Mouse (Mus musculus): ENCODE measurements around the gene Gimap8. TPM values are rescaled to one million over a fixed set of nuclear protein-coding genes. Genes with fewer than 3 reads are reported as not detected.

The Gimap8 gene
- total RNA-seq (2023), result under 1 TPM; 0.13 to 0.20 TPM

DNA sequence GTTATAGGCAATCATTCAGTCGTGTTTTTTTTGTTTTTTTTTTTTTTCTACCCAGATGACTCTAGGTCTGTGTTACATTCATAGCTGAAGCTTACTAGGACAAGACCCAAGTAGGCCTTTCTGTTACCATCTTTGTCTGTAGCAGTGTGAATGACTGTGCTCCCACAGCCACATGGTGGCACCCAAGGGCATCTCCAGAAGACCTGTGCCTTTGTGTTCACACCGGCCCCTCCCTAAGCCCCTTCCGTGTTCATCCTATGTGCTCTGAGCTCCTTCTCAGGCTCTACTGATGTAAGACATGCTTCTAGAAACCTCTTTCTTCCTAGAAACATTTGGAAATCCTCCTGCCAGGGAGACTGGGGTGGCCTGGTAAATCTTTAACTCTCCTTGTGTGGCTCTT, at the start of gene Gimap8:
Gene Gimap8 (plus strand): TSS at position 240 of the 400 bp plus-strand sequence.

DNA sequence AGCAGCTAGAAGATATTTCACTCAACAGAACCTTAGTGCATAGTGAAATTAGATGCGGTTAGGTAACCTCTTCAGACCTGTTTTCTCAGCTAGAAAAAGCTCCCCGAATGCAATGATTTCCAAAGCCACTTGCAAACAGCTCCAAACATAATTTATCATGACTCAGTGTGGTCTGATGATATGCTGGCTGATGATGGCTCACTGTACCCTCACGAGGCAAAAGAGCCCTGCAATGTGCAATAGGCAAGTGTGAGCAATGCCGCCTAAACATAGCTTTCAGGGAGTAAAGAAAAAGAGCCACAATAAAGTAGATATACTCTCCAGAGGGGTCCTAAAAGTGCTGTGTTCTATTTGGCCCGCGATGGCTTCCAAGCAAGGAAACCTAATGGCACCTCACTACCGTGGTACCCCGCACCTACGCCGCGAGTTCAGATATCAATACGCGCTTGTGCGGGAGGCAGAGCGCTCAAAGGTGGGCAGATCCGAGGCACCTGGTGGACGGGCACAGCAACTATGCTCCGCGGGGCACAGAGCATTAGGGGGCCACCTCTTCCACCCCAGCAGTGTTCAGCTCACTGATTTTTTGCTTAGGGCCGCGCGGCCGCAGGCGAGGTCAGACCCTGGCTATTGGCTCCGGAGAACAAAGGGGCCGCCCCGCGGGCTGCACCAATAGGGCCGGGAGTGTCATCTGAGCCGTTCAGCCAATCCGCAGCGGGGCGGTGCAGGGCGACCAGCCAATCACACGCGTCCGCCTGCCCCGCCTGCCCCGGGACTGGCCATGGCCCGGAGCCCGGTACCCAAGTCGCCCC, 45.6 kb upstream of the Gimap8 start, which contains the start of gene Zfp775:
Gene Zfp775 (plus strand): TSS at position 793 of the 809 bp plus-strand sequence.

GRCm38 (mm10) chr6:48626464-48626863, 20.6 kb upstream of the Gimap8 start, which contains the start of gene AI854703:
Gene AI854703 (plus strand): TSS chr6:48626764.

GRCm38 (mm10) chr6:48675931-48676859, 29.2 kb downstream of the Gimap8 start, which contains the start of gene Gimap9:
Gene Gimap9 (plus strand): TSS chr6:48676129.

GRCm38 (mm10) chr6:48684319-48684718, 37.3 kb downstream of the Gimap8 start, which contains the start of gene Gimap4:
Gene Gimap4 (plus strand): TSS chr6:48684549.

Other genes starting within 250 kb of the Gimap8 start
- gene Zfp467, start 201.4 kb upstream of the Gimap8 start, total RNA-seq (2023), result 10 to 100 TPM in 1 of 2 experiments, 1 to 10 TPM in 1; 9.7 to 21.8 TPM
- gene Sspo, start 199.0 kb upstream of the Gimap8 start, total RNA-seq (2023), result under 1 TPM in 1 of 2 experiments, not detected in 1; 0.04 TPM
- under 1 TPM in 1 of 2 experiments, not detected in 1; 0.35 TPM for gene Atp6v0e2, start 109.6 kb upstream of the Gimap8 start, total RNA-seq (2023)
- 10 to 100 TPM; 28.8 to 38.8 TPM for gene Lrrc61, start 92.4 kb upstream of the Gimap8 start, total RNA-seq (2023)
- not detected for gene Rarres2, start 74.4 kb upstream of the Gimap8 start, total RNA-seq (2023)
- gene Gm45021, start 57.6 kb upstream of the Gimap8 start, total RNA-seq (2023), result not detected
- gene Repin1, start 53.4 kb upstream of the Gimap8 start, total RNA-seq (2023), result 1 to 10 TPM; 2.4 to 2.7 TPM
- gene Gm44965, start 53.3 kb upstream of the Gimap8 start, total RNA-seq (2023), result 1 to 10 TPM in 1 of 2 experiments, not detected in 1; 2.7 TPM
- 1 to 10 TPM; 1.1 to 1.2 TPM for gene Zfp775, start 45.2 kb upstream of the Gimap8 start, total RNA-seq (2023)
- under 1 TPM in 1 of 2 experiments, not detected in 1; 0.09 TPM for gene AI854703, start 20.5 kb upstream of the Gimap8 start, total RNA-seq (2023)
- 1 to 10 TPM; 5.3 to 5.5 TPM for gene Gimap9, start 28.9 kb downstream of the Gimap8 start, total RNA-seq (2023)
- under 1 TPM in 1 of 2 experiments, not detected in 1; 0.68 TPM for gene Gimap4, start 37.3 kb downstream of the Gimap8 start, total RNA-seq (2023)
- gene Gimap6, start 61.0 kb downstream of the Gimap8 start, total RNA-seq (2023), result 1 to 10 TPM; 3.2 to 5.0 TPM
- not detected for gene Gm28053, start 71.4 kb downstream of the Gimap8 start, total RNA-seq (2023)
- gene Gimap7, start 71.4 kb downstream of the Gimap8 start, total RNA-seq (2023), result not detected
- gene Gimap1, start 91.8 kb downstream of the Gimap8 start, total RNA-seq (2023), result 1 to 10 TPM in 1 of 2 experiments, under 1 TPM in 1; 0.60 to 1.3 TPM
- gene Gimap5, start 99.0 kb downstream of the Gimap8 start, total RNA-seq (2023), result under 1 TPM; 0.46 to 0.99 TPM
- gene Gimap3, start 123.6 kb downstream of the Gimap8 start, total RNA-seq (2023), result under 1 TPM; 0.24 to 0.38 TPM
- 10 to 100 TPM in 1 of 2 experiments, 1 to 10 TPM in 1; 5.1 to 14.1 TPM for gene Tmem176a, start 193.7 kb downstream of the Gimap8 start, total RNA-seq (2023)
- gene Tmem176b, start 194.3 kb downstream of the Gimap8 start, total RNA-seq (2023), result 10 to 100 TPM; 20.6 to 27.0 TPM
- not detected for gene Aoc1, start 225.7 kb downstream of the Gimap8 start, total RNA-seq (2023)